Mouse (Mus musculus): ENCODE measurements around the gene Frmd3. TPM values are rescaled to one million over a fixed set of nuclear protein-coding genes. Genes with fewer than 3 reads are reported as not detected.

Gene Frmd3
- total and polyA plus RNA-seq, 3 experiments, result not detected

- Histone ChIP-seq H3K27me3 (ENCODE audit: control insufficient read depth in 1 of 2, insufficient read depth in 2 of 2, low read length in 2 of 2) (no peaks in the 10 kb centered on the region), H3K9me3 (replicated peaks; ENCODE audit: insufficient read depth, low read length) (no peaks in the 10 kb centered on the region), H3K36me3 (ENCODE audit: control insufficient read depth in 1 of 2, insufficient read depth in 2 of 2, low read length in 2 of 2) (no peaks in the 10 kb centered on the region), H3K79me2 (ENCODE audit: control insufficient read depth, insufficient read depth, low read length, poor library complexity) (no peaks in the 10 kb centered on the region), H3K4me1 (ENCODE audit: control insufficient read depth in 1 of 2, insufficient read depth in 2 of 2, low read length in 2 of 2) (no peaks in the 10 kb centered on the region), H3K27ac (ENCODE audit: control insufficient read depth, low read depth, low read length) (no peak overlapping the region), H3K4me3 (ENCODE audit: control insufficient read depth in 1 of 2, insufficient read depth in 1 of 2, low read depth in 2 of 2, low read length in 2 of 2) (no peak overlapping the region), H3K9ac (ENCODE audit: control insufficient read depth, low read depth, low read length, poor library complexity, severe bottlenecking) (no peak overlapping the region)
- no peak for TF ChIP-seq SIN3A (IDR thresholded peaks at IDR 0.05; ENCODE audit: low read length)
- no peak for TF ChIP-seq SMC3 (IDR thresholded peaks at IDR 0.05; ENCODE audit: low read depth, low read length)
- TF ChIP-seq RCOR1 (IDR thresholded peaks at IDR 0.05; ENCODE audit: low read depth, low read length), result no peak
- TF ChIP-seq MAFK (IDR thresholded peaks at IDR 0.05; ENCODE audit: borderline replicate concordance, low read depth, low read length), result no peak
- no peak for TF ChIP-seq MAZ (IDR thresholded peaks at IDR 0.05; ENCODE audit: low read depth, low read length)
- TF ChIP-seq ZKSCAN1 (IDR thresholded peaks at IDR 0.05; ENCODE audit: low read depth, low read length), result no peak
- no peak for TF ChIP-seq TAL1 (IDR thresholded peaks at IDR 0.05; ENCODE audit: low read length)
- TF ChIP-seq USF1 (IDR thresholded peaks at IDR 0.05; ENCODE audit: low read depth, low read length), result no peak
- TF ChIP-seq TBP (IDR thresholded peaks at IDR 0.05; ENCODE audit: low read depth, low read length), result no peak
- no peak for TF ChIP-seq MAX (IDR thresholded peaks at IDR 0.05; ENCODE audit: low read length)
- TF ChIP-seq ETS1 (IDR thresholded peaks at IDR 0.05; ENCODE audit: low read depth, low read length), result no peak
- no peak for TF ChIP-seq CHD1 (IDR thresholded peaks at IDR 0.05; ENCODE audit: low read depth, low read length)
- TF ChIP-seq MYC (IDR thresholded peaks at IDR 0.05; ENCODE audit: low read depth, low read length), result no peak
- no peak for TF ChIP-seq UBTF (IDR thresholded peaks at IDR 0.05; ENCODE audit: borderline replicate concordance, insufficient read depth, low read depth, low read length)
- TF ChIP-seq MXI1 (IDR thresholded peaks at IDR 0.05; ENCODE audit: low read depth, low read length), result no peak
- TF ChIP-seq KAT2A (conservative IDR thresholded peaks at IDR 0.05; ENCODE audit: low read depth, low read length), result no peak
- DNase-seq (ENCODE audit: low read depth, low spot score), result no peak
These were observed 6.8 kb downstream of the Frmd3 start for GRCm38 (mm10) chr4:74020084-74020483.

DNA sequence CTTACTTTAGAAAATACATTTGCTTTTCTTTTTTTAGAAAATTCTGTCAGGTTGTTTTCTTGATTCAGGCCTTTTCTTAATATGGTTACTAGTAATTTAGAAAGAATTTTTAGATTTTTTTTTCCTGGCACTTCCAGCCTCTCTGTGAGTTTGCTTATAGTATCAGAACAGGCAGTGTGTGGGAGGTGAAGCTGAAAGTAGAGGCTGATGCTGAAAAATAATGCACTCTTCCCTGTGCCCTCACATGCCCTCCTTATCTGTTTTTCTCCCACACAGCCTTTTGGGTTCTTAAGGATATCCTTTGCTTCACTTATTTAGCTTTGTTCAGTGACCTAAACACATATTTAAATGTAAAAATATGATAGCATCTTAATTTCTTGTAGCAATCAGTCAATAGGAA is 30.0 kb downstream of the Frmd3 start:
- Histone ChIP-seq H3K4me1 (ENCODE audit: control insufficient read depth in 1 of 2, insufficient read depth in 2 of 2, low read length in 2 of 2) (no peaks in the 10 kb centered on the region), H3K9ac (ENCODE audit: control insufficient read depth, low read depth, low read length, poor library complexity, severe bottlenecking) (no peak overlapping the region), H3K27me3 (ENCODE audit: control insufficient read depth in 1 of 2, insufficient read depth in 2 of 2, low read length in 2 of 2) (no peaks in the 10 kb centered on the region), H3K4me3 (ENCODE audit: control insufficient read depth in 1 of 2, insufficient read depth in 1 of 2, low read depth in 2 of 2, low read length in 2 of 2) (no peak overlapping the region), H3K36me3 (ENCODE audit: control insufficient read depth in 1 of 2, insufficient read depth in 2 of 2, low read length in 2 of 2) (no peaks in the 10 kb centered on the region), H3K27ac (ENCODE audit: control insufficient read depth, low read depth, low read length) (no peak overlapping the region), H3K9me3 (replicated peaks; ENCODE audit: insufficient read depth, low read length) (no peaks in the 10 kb centered on the region), H3K79me2 (ENCODE audit: control insufficient read depth, insufficient read depth, low read length, poor library complexity) (no peaks in the 10 kb centered on the region)
- TF ChIP-seq TAL1 (IDR thresholded peaks at IDR 0.05; ENCODE audit: low read length), result no peak
- TF ChIP-seq ZMIZ1 (IDR thresholded peaks at IDR 0.05; ENCODE audit: low read depth, low read length), result no peak
- TF ChIP-seq TBP (IDR thresholded peaks at IDR 0.05; ENCODE audit: low read depth, low read length), result no peak
- TF ChIP-seq ZNF384 (IDR thresholded peaks at IDR 0.05; ENCODE audit: low read depth, low read length), result no peak
- no peak for TF ChIP-seq MAZ (IDR thresholded peaks at IDR 0.05; ENCODE audit: low read depth, low read length)
- TF ChIP-seq GABPA (IDR thresholded peaks at IDR 0.05; ENCODE audit: low read depth, low read length), result no peak
- no peak for TF ChIP-seq GATA1 (IDR thresholded peaks at IDR 0.05; ENCODE audit: low read depth, low read length)
- TF ChIP-seq CHD2 (IDR thresholded peaks at IDR 0.05; ENCODE audit: low read length), result no peak
- no peak for TF ChIP-seq NRF1 (IDR thresholded peaks at IDR 0.05; ENCODE audit: insufficient read depth, low read depth, low read length, poor library complexity, severe bottlenecking)
- no peak for TF ChIP-seq ZC3H11A (IDR thresholded peaks at IDR 0.05; ENCODE audit: low read depth, low read length)
- no peak for TF ChIP-seq MEF2A (IDR thresholded peaks at IDR 0.05; ENCODE audit: extremely low read depth, insufficient replicate concordance, low read depth, low read length, poor library complexity, severe bottlenecking)
- TF ChIP-seq TCF12 (IDR thresholded peaks at IDR 0.05; ENCODE audit: low read depth, low read length), result no peak
- TF ChIP-seq JUND (IDR thresholded peaks at IDR 0.05; ENCODE audit: low read depth, low read length), result no peak
- no peak for TF ChIP-seq MYB (IDR thresholded peaks at IDR 0.05; ENCODE audit: low read depth, low read length)
- no peak for TF ChIP-seq ELF1 (IDR thresholded peaks at IDR 0.05; ENCODE audit: low read depth, low read length)
- DNase-seq (ENCODE audit: low read depth, low spot score), result no peak

All from MEL (cell line).